Mouse (Mus musculus): ENCODE results near the gene Ncoa3.
"Not testable (repeated sequence)": the region's sequence is repeated elsewhere in the genome, so short reads cannot be mapped to it uniquely, and the experiment has no call there.

The Ncoa3 gene

DNA sequence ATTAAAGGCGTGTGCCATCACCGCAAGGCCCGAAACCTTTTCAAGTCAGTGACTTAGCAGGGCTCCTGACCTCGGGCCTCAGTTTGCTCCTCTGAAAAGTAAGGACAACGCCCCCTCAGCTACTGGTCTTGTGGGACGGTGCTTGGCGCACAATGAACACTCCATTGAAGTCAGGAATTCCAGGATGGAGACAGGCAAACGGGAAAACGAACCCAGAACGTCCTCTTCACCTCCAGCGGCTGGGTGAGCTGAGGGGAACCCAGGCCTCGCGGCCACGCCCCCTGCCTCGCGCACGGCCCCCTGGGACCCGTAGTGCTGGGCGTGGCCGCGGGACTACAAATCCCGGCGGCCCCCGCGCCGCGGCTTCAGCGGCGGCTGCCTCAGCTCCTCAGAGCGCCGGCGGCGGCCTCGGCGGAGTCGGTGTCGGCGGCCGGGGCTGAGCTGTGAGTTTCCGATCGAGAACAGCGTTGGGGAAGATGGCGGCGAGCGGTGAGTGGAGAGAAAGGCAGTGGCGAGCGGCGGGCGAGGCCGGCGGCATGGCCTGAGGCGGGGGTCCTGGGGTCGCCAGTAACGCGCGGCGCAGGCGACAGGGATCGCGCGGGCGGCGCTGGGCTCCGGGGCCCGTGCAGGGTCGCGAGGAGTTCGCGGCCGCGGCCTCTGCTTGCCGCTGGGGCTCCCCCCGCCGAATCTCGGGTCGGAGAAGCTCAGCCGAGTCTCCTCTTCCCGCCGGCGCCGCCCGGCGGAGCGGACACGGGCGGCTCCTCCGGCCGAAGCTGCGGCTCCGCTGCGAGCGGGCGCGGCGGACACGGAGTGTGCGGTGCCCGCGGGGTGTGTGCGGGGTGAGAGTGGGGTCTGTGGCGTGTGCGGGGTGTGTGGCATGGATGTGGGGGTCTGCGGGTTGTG, at the start of gene Ncoa3:
Gene Ncoa3, plus strand, starts transcription at position 367 of the 903 bp plus-strand sequence.
- peak; percentile 84 for DNase-seq (ENCODE audit: low spot score)

DNA sequence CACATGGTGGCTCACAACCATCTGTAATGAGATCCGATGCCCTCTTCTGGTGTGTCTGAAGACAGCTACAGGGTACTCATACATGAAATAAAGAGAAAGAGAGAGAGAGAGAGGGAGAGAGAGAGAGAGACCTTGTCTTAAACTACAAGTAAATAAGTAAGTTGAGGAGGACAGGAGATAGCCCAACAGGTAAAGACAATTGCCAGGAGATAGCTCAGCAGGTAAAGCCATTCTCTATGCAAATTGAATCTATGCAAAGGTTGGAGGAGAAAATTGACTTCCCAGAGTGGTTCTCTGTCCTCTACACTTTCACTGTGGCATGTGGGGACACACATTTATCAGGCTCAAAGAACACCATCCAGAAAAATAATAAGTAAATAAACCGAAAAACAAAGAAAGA, 49.3 kb upstream of the Ncoa3 start:
- no peak for DNase-seq (ENCODE audit: low spot score)

DNA sequence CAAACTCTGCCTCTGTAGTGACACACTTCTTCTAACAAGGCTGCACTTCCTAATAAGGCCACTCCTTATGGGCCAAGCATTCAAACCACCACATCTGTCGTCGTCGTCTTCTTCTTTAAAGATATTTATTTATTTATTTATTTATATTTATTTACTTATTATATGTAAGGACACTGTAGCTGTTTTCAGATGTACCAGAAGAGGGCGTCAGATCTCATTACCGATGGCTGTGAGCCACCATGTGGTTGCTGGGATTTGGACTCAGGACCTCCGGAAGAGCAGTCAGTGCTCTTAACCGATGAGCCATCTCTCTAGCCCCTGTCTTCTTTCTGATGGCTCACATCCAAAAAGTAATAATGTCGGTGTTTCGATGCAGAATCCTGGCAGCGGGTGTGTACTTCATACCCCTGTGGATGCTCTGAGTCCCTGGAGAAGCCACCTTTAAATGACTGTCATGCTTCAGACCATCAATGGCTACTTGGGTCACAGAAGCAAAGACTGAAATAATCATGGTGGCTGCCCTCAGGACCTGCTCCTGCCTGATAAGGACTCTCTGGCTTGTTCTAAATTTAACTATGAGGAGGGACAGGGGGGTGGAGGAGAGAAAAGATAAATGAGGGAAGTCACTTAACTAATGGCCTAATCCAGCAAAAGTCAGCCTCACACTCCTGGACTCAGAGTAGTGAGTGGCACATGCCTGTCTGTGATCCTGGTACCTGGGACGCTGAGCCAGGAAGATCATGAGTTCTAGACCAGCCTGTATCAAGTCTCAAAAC, 47.7 kb upstream of the Ncoa3 start:
- no peak for DNase-seq (ENCODE audit: low spot score)

DNA sequence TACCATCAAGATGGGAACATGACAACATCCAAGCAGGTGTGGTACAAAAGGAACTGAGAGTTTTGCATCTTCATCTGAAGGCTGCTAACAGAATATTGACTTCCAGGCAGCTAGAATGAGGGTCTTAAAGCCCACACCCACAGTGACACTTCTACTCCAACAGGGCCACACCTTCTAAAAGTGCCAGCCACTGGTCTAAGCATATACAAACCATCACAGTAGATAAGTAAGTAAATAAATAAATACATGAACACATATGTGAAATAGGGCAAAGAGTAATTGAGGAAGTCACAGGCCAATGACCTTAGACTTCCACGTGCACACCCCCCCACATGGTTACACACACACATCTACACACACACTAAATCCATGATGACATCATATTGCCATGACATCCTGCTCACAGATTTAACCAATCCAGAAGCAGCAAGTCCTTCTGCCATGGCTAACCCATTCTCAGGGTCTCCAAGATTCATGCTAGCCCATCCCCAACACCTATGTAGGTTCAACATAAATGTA, 46.3 kb upstream of the Ncoa3 start:
- no peak for DNase-seq (ENCODE audit: low spot score)

DNA sequence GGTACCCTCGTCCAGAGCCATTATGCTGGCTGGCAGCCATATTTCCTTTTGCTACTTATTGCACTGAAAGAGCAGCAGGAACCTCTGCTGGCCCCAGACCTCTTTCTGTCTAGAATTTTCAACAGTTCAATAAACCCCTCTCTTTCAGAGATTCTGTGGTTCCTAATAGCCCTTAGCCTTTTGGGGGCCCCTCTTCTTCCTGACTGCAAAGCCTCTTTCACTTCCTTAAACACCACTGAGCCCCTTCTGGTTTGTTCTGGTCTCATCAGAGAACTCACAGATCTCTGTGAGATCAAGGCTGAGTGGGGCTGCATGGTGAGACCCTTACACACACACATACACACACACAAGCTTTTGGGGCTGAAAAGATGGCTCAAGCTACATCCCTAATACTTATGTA, 44.4 kb upstream of the Ncoa3 start:
- DNase-seq (ENCODE audit: low spot score): no peak

DNA sequence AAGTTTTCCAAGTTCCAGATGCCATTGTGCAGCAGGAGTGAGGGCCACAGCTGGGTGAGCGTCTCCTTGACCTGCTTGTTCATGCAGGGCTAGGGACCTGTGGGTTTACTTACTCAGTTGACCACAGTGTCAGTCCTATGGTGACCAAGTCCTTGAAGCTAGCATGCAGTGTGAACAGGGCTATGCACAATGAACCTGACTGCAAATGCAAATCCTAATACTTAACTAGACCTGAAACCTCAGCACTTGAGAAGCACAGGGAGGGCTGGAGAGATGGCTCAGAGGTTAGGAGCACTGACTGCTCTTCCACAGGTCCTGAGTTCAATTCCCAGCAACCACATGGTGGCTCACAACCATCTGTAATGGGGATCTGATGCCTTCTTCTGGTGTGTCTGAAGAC, 43.7 kb upstream of the Ncoa3 start:
- DNase-seq (ENCODE audit: low spot score): not testable (repeated sequence)

DNA sequence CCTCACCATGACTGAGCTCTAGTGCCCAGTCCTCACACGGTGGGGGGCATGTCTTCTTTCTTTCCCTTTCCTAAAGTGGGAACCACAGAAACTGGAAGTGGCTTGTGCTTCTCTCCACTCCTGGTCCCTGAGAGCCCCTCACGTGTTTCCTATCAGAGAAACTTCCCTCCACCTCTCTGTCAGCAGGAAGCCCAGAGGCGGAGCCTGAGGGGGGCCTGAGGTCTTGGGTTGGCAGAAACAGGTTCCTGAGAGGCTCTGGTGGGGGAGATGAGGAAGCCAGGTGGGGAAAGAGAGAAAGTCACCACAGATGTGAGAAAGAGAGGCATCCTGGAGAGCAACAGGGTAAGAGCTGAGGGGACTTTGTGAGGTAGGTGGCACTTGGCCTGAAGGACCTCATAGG, 42.7 kb upstream of the Ncoa3 start:
- DNase-seq (ENCODE audit: low spot score): no peak

DNA sequence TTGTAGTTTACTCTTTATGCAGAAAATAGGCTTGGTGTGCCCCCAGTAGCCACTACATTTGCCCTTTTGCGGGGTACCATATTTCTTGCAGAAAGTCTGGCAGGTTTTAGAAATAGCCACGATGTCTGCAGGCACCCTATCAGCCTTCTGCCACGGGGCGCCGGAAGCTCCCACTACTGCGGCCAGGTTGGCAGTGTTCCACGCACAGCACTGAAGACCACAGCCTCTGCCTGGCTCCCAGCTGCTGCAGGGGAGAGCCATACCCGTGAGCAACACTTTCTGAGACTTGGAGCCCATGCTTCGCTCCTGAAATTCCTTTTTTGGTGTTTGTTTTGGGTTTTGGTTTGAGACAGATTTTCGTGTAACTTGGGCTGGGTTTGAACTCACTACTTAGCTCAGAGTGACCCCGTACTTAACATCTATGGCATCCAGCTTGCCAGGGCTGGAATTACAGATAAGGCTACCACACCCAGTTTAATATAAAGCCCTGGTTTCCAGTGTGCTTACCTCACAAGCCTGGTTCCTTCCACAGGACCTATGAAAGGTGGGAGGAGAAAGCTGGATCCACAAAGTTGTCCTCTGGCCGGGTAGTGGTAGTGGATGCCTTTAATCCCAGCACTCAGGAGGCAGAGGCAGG, 40.9 kb upstream of the Ncoa3 start:
- no peak for DNase-seq (ENCODE audit: low spot score)

DNA sequence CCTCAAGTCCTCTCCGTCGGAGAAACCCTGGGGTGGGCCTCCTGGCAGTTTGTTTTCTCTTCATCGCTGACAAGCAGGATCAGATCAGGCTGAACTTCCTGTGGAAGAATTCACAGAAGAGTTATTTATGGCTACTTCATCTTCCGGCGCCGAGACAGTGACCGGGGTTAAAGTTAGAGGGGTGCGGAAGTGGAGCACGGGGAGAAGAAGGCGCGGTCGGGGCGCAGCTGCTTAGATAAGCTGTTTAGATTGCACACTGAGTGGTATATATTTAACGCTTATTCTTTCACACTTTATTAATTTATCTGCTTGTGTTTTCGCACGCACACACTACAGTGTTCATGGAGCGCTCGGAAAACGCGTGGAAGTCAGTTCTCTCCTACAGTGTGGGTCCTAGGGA, 37.6 kb upstream of the Ncoa3 start:
- no peak for DNase-seq (ENCODE audit: low spot score)

DNA sequence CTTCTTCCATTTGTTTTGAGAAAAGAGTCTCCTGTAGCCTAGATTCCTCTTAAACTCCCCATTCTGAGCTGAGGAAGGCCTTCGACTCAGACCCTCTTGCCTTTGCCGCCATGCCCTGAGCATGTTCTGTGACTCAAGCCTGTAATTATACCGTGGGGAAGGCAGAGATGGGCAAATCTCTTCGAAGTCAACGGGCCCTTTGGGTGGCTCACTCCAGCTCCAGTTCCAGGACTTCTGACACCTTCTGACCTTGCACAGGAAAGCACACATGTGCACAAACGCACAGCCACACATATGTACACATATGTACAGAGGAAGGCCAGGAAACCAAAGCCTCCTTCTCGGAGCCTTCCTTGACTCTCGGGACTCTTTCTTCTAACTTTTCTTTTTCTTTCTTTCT, 37.0 kb upstream of the Ncoa3 start:
- DNase-seq (ENCODE audit: low spot score): no peak

DNA sequence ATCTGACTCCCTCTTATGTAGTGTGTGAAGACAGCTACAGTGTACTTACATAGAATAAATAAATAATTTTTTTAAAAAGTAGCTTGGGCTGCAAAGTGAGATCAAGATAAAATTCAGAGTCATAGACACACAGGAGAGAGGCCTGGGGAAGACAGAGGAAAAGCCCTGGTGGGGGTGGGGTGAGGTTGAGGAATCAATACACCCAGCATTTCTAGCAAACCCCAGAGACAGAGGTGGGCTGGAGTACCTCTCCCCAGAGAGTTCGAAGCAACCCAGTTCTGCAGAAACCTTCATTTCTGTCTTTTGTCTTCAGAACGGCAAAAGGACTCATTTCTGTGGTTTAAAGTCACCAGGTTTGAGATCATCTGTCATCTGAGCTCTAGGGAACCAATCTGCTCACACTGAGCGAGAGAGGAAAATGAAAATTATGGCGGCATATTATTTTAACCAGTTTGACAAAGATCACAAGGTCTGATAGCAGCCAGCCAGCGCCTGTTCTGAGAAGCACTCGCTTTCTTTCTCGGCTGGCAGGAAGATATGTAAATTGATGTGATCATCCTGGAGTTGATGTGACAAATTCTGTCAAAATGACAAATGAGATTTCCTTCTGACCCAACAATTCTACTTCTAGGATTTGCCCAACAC, 36.2 kb upstream of the Ncoa3 start:
- no peak for DNase-seq (ENCODE audit: low spot score)

DNA sequence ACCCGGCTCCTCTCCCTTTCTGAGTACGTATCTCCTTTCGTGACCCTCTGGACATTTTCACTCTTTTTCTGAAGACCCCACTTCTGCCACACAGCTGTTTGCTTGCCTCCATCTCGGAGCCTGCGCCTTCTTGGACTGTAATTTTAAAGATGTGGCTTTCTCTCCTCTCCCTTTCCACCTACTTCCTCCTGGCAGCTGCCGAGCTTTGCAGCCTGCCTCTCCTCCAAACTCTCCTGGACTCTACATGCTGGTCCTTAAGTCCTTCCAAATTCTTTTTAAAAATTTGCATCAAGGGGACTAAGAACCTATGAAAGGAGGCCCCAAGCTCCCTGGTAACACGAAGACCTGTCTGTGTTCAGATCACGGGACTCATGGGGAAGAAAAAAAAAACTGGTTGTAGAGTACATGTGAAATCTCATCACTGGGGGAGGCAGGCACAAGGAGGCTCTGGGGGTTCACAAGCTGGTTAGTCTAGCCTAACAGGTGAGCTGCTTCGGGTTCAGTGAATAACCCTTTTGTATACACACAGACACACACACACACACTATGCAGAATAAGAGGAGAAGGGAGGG, 35.1 kb upstream of the Ncoa3 start:
- DNase-seq (ENCODE audit: low spot score): no peak

DNA sequence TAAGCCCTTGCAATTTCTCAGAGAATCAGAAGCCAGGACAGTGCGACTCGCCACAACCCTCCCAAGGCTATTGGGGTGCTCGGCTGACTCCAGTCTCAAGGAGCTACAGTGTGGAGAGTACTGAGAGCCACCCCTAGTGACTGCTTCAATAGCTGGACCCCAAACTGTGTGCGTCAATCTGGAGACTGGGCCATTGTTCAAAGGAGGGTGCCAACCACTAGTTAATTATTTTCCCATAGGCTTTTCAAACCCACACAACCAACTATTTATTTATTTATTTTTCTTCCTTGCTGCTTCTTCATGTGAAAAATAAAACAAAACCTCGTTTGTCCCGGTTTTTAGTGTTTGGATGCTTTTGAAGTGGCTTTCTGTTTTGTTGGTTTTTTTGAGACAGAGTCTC, 33.9 kb upstream of the Ncoa3 start:
- no peak for DNase-seq (ENCODE audit: low spot score)

DNA sequence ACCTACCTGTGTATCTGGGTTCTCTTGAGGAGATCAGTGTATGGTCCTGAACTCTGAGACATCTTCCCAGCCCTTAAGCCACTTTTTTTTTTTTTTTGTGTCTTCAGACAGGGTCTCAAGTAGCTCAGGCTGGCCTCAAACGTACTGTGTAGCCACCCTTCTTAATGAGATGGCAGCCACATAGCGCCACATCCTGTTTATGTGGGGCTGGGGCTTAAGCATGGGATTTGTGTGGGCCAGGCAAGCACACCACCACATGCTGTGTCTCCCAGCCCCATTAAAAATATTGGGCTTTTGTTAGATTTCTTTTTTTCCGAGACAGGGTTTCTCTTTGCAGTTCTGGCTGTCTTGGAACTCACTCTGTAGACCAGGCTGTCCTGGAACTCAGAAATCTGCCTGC, 31.7 kb upstream of the Ncoa3 start:
- no peak for DNase-seq (ENCODE audit: low spot score)

DNA sequence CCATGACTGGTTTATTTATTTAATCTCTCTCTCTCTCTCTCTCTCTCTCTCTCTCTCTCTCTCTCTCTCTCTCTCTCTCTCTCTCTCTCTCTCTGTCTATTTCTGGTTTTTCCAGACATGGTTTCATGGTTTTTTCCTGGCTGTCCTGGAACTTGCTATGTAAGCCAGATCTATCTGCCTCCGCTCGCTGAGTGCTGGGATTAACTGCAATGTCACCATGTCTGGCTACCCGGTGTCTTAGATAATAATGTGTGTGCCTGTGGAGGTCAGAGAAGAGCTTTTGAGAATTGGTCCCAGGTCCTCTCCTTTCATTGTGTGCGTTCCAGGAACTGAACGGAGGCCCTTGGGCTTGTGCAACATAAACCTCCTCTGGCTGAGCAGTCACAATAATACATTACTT, 29.6 kb upstream of the Ncoa3 start:
- DNase-seq (ENCODE audit: low spot score): no peak

DNA sequence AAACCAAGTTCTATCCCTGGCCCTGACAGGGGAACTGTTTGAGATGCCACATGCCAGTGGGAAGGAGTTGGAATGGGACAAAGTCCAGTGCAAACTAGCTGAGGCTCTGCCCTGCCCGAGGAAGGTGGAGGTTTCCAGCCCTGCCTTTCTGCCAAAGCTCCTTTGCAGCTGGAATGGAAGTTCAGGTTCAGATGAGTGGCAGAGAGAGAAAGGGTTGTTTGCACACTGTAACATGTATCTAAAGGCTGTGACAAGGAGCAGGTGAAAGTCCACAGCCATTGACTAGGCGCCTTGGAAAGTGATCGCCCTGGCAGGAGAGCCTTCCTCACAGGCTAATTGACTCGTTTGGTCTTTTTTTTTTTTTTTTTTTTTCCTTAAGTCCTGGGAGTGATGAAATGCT, 28.3 kb upstream of the Ncoa3 start:
- DNase-seq (ENCODE audit: low spot score): no peak

DNA sequence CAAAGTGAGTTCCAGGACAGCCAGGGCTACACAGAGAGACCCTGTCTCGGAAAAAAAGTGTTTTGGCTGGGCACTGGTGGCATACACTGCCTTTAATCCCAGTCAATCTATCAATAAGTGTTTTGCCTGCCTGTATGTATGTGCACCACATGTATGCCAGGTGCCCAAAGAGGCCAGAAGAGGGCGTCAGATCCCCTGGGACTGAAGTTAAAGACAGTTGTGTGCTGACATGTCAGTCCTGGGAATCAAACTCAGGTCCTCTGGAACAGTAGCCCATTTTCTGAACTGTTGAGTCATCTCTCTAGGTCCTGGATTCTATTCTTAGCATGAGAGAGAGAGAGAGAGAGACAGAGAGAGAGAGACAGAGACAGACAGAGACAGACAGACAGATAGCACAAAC, 25.4 kb upstream of the Ncoa3 start:
- no peak for DNase-seq (ENCODE audit: low spot score)

DNA sequence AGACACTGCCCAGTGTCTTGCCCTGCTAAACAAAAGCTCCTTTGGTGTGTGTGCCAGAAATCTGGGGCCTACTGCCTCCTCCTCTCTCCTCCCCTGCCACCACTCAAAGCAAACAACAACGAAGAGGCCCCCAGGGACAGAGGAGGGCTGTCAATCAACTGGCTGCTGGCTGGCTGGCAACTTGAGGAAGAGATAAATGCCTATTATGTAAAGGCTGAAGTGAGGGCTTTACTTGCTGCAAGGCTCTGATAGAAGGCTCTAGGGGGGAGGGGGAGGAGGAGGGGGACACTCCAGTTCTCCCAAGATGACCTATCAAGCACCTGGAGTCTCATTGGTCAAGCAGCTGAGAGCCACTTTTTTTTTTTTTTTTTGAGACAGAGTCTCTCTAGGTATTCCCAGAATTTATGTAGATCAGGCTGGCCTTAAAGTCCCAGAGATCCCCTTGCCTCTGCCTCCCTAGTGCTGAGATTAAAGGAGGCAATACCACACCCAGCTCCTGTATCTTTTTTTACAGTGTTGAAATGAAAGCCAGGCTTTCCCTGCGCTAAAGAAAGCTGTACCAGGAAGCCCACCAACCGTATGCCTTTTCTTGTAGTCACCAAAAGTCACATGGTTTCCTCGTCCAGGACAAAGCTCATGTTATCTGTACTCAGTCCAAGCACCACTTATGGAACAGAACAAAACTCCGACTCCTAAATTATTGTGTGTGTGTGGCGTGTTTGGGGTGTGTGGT, 24.4 kb upstream of the Ncoa3 start:
- DNase-seq (ENCODE audit: low spot score): no peak

DNA sequence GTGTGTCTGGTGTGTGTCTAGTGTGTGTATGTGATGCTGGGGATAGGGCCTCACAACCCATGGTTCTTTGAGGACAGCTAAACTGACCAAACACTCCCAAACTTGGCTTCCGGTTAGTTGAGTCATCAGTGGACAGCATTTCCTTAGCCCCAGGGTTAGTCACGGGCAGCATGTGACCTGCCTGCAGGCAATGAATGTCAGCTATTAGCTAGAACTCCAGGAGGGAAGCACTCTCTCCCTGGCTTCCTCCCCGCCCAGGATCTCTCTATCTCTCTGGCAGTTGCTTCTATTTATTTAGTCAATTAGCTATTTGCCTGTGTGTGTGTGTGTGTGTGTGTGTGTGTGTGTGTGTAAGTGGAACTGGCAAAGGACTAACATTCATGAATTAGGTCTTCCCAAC, 23.6 kb upstream of the Ncoa3 start:
- no peak for DNase-seq (ENCODE audit: low spot score)

DNA sequence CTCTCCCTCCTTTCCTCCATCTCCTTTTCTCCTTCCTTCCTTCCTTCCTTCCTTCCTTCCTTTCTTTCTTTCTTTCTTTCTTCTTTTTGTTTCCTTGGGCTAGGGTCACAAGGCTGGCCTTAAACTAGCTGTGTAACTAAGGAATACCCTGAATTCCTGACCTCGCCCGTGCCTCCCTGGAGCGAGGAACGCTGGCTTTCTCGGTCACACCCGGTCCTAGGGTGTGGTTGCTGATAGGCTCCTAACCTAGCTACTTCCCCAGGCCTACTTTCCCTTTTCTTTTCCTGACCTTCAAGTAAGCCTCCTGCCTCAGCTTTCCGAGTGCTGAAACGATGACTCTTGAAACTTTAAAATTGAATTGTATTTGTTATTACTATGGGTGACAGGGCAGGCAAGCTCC, 23.0 kb upstream of the Ncoa3 start:
- DNase-seq (ENCODE audit: low spot score): no peak

DNA sequence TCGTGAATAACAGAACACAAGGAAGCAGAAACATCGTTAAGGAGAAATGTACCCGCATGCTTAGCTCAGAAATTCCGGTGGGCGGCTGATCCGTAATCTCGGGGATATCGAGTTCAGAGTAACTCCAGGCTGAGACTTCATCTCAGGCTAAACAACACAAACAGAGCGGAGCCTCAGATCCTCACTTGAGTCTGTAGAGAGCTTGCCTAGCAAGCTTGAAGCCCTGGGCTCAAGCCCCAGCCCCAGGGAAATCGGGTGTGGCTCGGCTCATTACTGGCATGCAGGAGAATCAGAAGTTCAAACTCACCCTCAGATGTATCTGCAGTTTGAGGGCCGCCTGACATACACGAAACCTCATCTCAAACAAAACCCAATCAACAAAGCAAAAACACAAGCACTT, 22.5 kb upstream of the Ncoa3 start:
- no peak for DNase-seq (ENCODE audit: low spot score)
